Mouse (Mus musculus): ENCODE data around the gene Fam173b.

DNA sequence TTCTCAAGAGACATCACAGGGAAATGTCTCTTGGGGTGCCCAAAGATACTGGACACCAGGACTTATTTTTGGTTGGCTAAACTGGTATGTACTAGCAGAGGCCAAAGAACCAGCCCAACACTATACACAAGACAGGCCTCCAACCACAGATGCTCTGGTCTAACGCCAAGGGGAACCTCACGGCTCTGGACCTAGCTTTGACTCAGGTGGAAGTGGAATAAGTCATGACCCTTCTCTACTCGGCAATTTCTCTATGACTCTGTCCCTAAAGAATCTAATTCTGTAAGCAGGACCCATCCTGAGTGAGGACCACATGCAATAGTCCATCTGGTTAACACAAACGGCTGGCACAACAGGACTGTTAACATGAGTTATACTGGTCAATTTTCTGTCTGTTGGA, 1.8 kb upstream of the Fam173b start:
- TF ChIP-seq GATA1 (IDR thresholded peaks at IDR 0.05; ENCODE audit: low read length) (no peak), TAL1 (IDR thresholded peaks at IDR 0.05; ENCODE audit: low read length) (no peak)

All from erythroblast, embryonic 14.5 days (primary cell).